Mouse (Mus musculus): ENCODE data around the gene Olfr1355.
"Not testable (repeated sequence)": the region's sequence is repeated elsewhere in the genome, so short reads cannot be mapped to it uniquely, and the experiment has no call there.

Olfr1355 gene

GRCm38 (mm10) chr10:78875240-78875639 lies at the start of gene Olfr1355:
Gene Olfr1355, plus strand, starts transcription at chr10:78875540.
- DNase-seq (ENCODE audit: low read depth, low spot score) = no peak

- not testable (repeated sequence) for DNase-seq (ENCODE audit: low read depth, low spot score)
Observed at GRCm38 (mm10) chr10:78840456-78840855, 34.9 kb upstream of the Olfr1355 start.

- no peak for DNase-seq (ENCODE audit: low read depth, low spot score)
Observed at GRCm38 (mm10) chr10:78852066-78852465, 23.3 kb upstream of the Olfr1355 start, which contains the start of gene Olfr1356. Gene Olfr1356, minus strand, starts transcription at chr10:78852166.

GRCm38 (mm10) chr10:78912871-78913270 lies 37.5 kb downstream of the Olfr1355 start, which contains the start of gene Olfr1354:
Gene Olfr1354, plus strand, starts transcription at chr10:78913171.
- DNase-seq (ENCODE audit: low read depth, low spot score) = not testable (repeated sequence)
